Mouse (Mus musculus): ENCODE data around the gene Odf3l1. TPM values are rescaled to one million over a fixed set of nuclear protein-coding genes. Genes with fewer than 3 reads are reported as not detected.

Odf3l1 gene
- total RNA-seq, 2 experiments from 2014 or later: not detected

DNA sequence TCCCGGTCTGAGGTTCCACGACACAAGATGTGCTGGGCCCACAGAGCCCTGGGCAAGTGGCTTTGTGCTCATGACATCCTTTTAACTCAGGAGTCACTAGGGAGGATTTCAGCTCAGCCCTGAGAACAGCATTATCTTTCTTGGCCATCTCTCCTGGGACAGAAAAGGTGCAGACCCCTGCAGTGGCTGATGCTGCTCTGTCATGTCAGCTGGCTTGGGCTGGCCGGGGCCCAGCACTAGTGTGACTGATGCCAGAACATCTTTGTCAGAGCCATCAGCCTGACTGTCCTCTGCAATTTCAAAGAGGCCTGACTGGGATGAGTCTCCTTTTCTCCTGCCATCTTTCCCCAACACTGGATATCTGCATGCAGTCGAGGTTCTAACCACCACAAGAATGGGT, 17.8 kb upstream of the Odf3l1 start:
- DNase-seq (ENCODE audit: low spot score): no peak

DNA sequence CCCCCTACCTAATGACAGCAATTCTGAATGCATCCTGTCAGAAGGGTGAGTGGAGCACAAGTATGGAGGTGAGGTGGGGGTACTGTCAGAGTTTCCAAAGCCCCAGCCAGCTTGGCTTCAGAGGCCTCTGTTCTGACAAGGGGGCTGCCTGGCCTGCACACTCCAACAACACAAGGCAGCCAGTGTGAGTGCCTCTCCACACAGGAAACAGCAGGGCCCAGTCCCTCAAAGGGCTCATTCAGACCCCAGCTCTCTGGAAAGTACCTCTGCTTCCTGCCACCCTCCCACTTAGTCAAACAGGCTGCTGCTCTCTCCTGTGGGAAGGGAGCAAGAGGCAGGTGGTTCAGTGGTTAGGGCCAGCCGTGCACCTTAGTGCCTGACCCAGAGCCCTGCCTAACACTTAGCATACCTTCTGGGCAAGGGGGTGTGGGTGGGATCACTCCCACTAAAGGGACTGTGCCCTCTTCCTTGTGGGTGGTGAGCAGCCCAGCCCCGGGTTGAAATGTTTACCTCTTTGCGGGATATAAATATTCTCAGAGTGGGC, 17.1 kb upstream of the Odf3l1 start:
- no peak for DNase-seq (ENCODE audit: low spot score)

DNA sequence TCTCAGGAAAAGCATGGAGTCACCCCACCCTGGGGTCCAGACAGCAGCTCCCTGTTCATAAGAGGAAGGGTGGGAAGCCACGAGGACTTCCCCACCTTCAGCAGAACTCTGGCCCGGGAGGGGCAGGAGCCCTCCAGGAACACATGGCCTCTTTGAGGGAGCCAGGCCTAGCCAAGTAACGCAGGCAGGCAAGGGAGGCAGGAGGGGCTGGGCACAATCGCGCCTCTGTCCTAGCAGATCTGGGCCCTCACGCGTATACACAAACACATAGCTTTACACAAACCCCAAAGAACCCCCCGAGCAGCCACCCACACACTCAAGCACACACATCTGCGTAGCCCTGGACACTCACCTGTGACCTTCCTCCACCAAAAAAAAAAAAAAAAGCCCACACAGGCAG, 16.3 kb upstream of the Odf3l1 start:
- no peak for DNase-seq (ENCODE audit: low spot score)

DNA sequence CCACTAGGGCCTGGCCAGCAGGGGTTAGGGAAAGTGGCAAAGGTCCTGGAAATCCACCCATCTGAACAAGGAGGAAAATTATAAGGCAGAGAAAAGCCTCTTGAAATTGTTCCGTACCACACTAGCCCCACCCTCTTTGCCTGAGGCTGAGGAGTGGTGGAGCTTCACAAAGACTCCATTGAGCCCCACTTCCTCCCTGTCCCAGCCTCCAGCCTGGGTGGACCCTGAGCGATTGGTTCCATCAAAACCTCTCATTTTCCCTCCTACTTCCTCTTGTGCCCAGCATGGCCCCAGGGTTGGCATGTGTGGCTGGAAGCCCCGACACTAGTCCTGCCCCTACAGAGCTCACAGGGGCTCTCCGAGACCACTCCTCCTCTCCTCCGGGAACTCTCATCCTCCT, 12.8 kb upstream of the Odf3l1 start:
- DNase-seq (ENCODE audit: low spot score): no peak

DNA sequence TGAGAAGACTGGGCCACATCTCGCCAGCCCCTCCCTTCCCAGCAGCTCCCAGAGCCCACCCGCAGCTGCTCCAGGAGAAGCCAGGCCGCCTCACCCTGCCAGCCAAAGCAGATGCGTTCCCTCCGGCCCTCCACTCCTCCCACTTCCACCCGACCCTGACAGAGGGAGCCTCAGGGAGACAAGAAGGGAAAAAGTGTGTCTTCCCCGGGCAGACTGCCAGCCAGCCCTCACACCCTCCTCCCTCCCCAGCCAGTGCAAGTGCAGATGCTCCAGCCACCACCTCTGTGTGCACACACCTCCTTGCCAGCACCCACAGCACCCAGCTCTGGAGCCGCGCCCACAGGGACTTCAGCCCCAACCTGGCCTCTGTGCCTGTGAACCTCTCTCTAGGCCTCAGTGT, 12.3 kb upstream of the Odf3l1 start:
- DNase-seq (ENCODE audit: low spot score): peak; percentile 42

DNA sequence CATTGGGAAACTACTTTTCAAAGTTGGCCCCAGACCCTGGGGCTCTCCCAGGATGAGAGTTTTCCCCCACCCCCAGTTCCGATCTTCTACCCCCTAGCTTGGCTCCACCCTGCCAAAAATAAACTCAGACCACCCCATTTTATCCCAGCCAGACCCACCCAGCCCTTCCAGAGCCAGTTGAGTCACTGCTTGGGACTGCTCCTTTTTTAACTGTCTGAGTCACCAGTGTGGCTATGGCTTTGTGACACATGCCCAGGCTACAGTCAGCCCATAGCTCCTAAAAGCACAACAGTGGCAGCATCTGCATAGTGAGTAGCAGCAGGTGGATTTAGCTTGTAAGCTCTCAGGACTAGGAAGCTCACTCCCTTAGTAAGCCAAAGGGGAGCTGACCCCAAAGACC, 8.6 kb upstream of the Odf3l1 start:
- no peak for DNase-seq (ENCODE audit: low spot score)

DNA sequence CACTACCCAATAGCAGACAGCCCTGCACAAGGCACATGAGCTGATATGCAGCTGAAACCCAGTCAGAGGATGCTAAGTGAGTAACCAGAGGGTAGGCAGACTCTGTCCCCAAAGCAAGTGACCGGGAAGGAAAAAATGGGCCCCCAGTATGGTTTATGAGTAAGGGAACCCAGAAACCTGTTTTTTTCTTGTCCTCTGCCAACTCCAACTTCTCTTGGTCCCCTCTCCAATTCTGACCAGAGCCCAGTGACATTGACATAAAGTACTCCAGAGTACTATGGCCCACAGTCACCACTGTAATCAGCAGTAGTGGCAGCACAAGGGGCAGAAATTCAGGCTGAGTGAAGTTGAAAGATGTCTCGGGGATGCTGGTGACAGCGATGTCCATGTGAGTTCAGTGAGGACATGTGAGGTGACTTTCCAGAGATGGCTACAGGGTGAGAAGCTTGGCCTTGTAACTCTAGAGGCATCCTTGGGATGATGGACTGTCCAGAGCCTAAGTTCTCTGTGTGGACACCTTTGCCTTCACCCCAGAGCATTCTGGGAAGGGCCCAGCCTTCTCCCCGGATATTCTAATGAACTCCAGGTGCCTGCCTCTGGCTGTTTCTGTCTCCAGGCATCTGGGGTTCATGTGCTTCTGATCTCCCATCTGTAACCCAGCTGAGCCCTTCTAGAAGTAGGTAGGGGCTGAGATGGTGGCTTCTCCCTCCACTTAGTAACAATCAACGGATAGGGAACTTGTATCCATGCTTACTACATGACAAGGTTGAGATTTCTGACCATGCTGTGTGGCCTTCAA, 7.8 kb upstream of the Odf3l1 start:
- DNase-seq (ENCODE audit: low spot score): no peak

DNA sequence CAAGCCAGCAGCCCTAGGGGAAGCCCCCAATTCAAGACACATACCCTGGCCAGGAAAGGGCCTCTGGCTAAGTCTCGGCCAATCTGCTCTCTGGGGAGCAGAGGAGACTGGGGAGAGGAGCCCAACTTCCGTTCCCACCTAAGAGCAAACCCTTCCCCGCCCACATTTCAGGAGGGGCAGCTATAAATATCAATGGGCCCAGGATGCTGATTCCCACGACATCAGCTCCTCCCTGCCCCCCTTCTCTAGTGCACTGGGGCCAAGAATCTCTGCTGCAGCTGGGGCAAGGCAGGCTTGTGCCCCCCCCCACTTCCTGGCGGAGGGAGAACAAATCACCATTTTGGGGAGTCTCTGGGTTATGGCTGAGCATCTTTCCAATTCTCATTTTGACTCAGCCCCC, 6.7 kb upstream of the Odf3l1 start:
- DNase-seq (ENCODE audit: low spot score): peak; percentile 66

DNA sequence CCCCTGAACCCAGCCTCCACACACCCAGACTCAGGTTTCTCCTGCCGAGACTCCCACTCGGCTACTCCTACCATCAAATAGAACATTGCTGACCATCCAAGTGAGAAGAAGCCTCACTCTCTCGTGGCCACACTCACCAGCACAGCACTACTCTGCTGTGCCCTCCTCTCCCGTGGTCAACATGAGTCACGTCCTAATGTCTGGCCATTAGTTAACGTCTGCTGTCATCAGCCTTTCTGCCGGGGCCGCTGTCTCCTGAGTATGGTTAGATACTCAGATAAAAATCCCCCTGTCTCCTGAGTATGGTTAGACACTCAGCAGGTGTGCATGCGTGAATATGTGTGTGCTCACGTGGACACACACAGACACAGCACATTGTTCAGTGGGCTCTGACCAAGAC, 6.3 kb upstream of the Odf3l1 start:
- DNase-seq (ENCODE audit: low spot score): no peak

DNA sequence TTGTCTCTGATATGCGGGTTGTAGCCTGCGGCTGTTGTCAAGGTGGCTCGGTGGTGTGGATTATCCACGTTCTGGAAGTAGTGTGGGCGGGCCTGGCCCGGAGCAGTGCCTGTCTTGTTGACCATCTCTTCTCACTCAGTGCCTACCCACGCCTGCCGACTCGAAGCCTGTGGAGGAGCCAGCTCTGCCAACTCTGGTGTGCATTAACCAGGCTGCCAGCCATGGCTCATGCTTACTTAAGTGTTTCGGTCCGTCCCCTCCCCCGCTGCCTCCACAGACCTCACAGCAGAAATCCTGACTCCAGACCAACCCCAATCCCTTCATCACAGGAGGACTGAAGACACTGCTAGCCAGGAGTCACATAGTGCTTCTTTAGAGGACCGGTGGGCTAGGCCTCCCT, 5.1 kb upstream of the Odf3l1 start:
- no peak for DNase-seq (ENCODE audit: low spot score)

DNA sequence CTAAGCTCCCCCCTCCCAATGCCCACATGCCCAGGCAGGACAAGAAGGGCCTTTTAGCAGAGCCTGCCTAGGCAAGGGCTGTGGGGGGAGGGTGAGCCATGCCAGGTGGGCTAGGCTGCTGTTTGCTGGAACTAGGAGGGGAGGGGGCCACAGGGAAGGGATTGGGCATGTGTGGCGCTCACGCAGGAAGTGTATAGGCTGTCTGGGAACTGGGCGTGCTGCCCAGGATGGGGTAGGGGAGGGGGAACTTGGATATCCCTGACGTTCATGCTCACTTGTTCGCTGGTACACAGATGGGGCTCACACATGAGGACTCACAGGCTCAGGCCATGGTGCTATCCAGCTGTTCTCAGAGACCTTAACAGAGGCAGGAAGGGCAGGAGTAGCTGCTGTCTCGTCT, 3.8 kb upstream of the Odf3l1 start:
- no peak for DNase-seq (ENCODE audit: low spot score)

DNA sequence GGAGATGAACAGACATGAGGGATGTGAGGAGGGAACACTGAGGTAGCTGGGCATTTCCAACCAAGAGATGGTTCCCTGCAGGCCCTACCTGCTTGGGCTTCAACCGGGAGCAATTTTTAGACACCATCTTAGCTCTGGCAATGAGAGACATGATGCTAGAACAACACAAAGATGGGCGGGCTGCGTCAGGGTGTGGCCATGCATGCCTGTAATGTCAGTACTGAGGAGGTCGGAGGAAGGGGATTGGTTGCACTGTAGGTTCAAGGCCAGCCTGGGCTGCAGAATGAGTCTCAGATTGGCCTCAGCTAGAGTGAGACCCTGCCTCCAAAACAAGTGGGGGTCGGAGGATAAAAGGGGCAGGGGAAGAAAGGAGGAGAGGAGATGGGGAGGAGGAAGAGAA, 2.0 kb upstream of the Odf3l1 start:
- no peak for DNase-seq (ENCODE audit: low spot score)

DNA sequence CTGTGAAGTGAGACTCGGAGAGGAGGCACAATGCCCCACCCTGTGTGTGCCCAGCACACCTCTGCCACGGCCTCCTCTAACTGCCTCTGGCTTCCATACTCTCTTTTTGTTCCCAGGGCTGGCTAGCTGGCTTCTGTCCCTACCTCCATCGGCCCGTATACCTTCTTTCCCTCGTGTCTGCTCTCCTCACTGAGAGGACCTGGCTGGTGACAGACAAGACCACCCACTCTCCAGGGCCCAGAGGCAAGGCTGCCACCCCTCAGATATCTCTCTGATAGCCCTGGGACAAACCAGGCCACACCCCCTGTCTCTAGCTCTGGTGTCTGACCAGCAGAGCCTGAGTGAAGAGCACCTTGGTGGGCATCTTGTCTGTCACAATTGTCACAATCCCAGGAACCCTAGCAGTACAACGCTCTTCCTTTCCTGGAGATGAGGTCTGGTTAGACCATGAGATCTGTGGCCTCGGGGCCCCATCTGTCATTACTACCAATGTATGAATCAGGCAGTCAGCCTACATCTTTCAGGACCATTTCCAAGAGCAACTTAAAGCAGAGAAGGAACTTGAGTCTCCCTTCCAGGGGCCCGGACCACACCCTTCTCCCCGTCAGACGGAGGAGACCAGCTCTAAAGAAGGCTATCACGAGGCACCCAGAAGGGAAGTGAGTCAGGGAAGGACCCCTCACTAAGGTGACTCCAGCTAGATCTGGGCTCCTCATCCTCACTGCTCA, 1.4 kb upstream of the Odf3l1 start:
- no peak for DNase-seq (ENCODE audit: low spot score)

DNA sequence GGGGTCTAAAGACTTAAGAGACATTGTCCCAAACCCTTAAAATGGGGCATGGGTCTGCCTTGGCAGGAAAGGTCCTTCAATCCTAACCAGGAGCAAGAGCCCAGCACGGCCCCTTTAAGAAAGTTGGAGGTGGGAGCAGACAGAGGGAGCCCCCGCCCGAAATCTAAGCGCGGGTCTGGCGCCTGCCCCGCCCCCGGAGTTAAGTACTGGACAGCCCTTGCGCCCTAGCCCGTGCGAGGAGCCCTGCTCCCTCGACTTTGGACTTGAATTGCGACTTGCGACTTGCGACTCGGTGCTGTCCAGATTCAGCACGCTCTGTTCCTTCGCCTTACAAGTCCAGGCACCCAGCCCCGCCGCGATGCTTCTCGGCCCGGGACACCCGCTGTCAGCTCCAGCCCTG, 353 bp upstream of the Odf3l1 start, which contains the start of gene Cspg4:
Gene Cspg4, plus strand, starts transcription at position 202 of the 400 bp plus-strand sequence.
- peak; percentile 69 for DNase-seq (ENCODE audit: low spot score)

DNA sequence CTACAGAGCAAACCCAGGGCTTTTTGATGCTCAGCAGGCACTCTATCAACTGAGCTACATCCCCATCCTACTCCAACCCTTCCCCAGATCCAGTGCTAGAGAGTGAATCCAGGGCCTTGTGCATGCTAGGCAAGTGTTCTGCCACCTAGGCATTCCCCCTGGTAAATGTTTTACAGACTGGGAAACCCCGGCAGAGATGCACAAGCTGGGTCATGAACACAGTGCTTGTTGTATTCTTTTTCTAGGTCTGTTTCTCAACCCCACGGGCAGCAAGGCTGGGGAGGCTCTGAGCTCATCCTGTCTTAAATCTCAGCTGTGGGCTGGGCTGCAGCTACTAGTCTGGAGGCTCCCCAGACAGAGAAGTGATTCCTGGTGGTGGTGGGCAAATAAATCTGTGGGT, 1.6 kb downstream of the Odf3l1 start:
- no peak for DNase-seq (ENCODE audit: low spot score)

DNA sequence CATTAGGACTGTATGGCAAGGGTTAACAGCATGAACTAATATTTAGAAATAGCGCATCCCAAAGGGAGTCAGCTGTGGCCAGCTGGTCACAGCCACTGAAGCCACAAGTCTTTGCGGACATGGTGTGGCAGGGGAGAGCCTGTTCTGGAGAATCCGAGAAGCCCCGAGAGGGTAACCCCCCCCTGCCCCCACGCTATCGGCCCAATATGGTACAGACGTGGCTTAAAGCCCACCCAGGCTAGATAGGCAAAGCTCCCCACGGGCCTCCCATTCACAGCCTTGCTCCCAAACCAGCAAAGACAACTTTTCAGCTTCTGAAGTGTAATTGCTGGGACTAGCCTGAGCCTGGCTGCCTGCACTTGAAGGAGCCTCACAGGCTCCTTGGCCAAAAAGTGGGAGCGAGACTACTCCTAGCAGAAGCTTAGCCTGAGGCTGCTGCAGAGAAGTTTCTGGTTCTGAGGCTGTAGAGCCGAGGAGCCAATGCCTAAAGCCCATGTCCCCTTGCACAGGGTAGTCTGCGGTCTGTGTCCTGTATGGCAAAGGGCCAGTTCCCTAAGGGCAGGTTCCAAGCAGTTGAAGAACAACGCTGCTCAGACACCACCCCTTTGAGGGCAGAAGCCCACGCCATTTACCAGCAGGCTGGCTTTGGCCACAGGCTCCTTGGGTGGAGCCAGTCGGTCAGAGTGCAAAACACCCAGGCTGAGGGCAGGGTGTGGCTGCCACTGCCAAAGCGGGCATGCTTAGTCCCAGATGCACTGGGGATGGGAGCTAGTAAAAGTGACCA, 3.8 kb downstream of the Odf3l1 start:
- DNase-seq (ENCODE audit: low spot score): no peak

DNA sequence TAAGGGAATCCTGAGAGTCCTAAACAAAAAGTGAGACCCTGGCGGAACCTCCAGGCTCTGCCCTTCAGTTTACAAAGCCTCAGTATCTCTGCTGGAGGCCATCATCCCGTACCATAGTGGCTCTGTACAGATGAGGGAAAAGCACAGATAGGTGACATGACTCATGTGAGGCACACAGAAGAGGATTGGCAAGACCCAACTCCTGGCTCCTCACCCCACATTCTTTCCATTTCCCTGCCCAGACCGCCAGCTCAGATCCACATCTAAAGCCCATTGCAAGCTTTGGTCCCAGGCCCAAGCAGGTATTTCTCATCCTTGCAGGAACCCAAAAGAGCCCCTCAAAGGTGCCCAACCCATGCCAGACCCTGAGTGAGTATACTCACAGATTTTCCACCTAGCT, 4.4 kb downstream of the Odf3l1 start:
- DNase-seq (ENCODE audit: low spot score): no peak

DNA sequence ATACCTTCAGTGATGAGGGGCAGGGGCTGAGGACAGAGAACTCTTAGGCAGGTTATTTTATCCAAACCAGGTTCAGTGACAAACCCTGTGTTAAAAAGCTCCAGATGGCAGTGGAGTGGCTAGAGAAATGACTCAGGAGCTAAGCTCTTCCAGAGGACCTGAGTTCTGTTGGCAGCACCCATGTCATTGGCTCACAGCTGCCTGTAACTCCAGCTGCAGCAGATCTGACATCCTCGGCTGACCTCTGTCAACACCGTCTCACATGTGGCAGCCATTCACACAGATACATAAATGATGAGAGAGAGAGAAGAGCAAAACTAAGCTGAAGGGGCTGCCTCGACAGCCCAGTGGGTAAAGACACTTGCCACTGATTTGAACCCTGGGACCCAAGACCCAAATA, 7.0 kb downstream of the Odf3l1 start:
- no peak for DNase-seq (ENCODE audit: low spot score)

DNA sequence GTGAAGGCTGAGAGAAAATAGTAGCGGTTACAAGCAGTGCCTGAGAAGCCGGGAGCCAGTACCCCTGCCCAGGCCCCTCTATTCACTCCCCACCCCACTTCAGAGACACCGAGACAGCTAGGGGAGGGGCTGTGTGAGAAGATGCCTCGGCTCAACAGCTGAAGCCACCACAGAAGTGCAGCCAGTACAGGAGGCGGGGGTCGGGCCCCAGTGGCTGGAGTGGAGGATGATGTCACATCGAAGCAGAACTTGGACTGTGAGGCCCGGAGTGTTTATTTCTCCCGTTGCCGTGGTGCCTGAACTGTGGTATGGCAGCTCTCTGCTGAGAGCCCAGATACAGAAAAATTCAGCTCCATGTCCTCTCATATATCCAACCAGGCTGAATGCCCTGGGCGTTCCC, 12.7 kb downstream of the Odf3l1 start:
- peak; percentile 54 for DNase-seq (ENCODE audit: low spot score)

DNA sequence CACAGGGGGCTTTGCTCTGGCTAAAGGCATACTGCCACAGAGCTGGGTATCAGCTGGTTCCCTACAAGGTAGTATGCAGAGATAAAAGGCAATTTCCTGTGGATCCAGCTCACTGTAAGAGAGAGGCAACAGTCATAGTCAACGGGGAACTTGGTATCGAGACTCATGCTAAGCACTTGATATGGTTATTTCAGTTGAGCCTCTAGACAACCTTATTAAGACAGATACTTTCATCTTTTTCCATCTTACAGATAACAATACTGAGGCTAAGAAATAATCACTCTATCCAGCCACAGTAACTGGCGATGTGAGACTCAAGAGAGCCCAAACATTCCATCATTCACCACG, 13.6 kb downstream of the Odf3l1 start:
- DNase-seq (ENCODE audit: low spot score): no peak

DNA sequence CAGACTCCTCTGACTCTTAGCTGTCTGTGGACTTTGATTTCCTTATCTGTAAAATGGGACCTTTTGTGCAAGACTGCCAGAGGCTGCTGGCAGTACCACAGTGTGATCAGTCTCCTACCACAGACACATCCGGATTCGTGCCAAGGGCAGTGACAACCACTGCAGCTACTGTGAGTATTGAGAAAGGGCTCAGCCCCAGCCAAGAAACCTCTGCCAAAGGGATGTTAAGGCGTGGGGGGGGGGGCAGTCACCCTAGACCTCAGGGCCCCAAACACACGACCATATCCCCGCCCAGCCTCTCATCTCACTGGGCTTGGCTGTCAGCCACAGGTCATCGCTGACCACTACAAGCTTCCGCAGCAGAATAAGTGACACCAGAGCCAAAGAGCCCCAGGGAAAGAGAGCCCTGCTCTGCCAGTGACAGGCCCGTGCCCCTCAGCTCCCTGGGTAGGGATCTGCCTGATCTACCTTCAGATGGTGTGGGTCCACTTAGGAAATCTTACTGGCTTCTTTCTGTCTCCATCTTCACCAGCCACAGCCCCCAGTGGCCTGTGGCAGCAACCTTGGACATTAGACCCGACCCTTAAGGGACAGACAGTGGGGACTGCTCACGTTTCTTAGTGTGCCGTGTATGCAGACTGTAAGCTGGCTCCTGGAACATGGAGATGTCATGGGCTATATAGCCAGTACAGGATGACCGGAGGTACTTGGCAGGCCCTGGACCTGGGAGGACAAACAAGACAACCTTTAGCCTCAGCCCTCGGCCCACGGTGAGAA, 14.2 kb downstream of the Odf3l1 start:
- no peak for DNase-seq (ENCODE audit: low spot score)

Measured in gastrocnemius, adult 18-20 months (tissue).